Comparison of ENCODE assay signal across 12 mouse cellular contexts in genomic region chr6:94729132-94729531, GRCm38 (mm10). TPM values are rescaled to one million over a fixed set of nuclear protein-coding genes. Genes with fewer than 3 reads are reported as not detected.
A peak's percentile ranks its signal among the peaks of the same experiment; 100 is the strongest.
DNase-seq lines count a peak whose midpoint lies in the region; ATAC-seq and TF ChIP-seq lines count a peak whose summit lies in the region.
"Had no signal": no experiment of that assay in that cellular context is flagged by ENCODE, and none has a peak within 500 bp of the region (broad histone marks: within the 10 kb centered on the region; RNA-seq: fewer than 3 reads in every experiment).

No protein-coding gene starts in this region.

- H3K9ac ChIP-seq in embryonic facial prominence, embryonic 11.5 days (replicated peaks; ENCODE audit: low read length): no peak overlapping the region
- H3K9ac ChIP-seq in midbrain, embryonic 11.5 days (ENCODE audit: low read length): no peak overlapping the region
- no peak overlapping the region for H3K9ac ChIP-seq in midbrain, embryonic 15.5 days
- no peak overlapping the region for H3K9ac ChIP-seq in stomach, postnatal 0 days (ENCODE audit: low read length)
- H3K9ac ChIP-seq in kidney, embryonic 14.5 days (ENCODE audit: low read depth, low read length): no peak overlapping the region
- H3K9ac ChIP-seq: hindbrain, embryonic 15.5 days; midbrain, embryonic 12.5 days had no signal

- H3K9me3 ChIP-seq in embryonic facial prominence, embryonic 11.5 days (replicated peaks; ENCODE audit: control insufficient read depth, low read length): no peaks in the 10 kb centered on the region
- no peaks in the 10 kb centered on the region for H3K9me3 ChIP-seq in embryonic facial prominence, embryonic 10.5 days
- no peaks in the 10 kb centered on the region for H3K9me3 ChIP-seq in midbrain, embryonic 11.5 days (ENCODE audit: control insufficient read depth, low read length)
- H3K9me3 ChIP-seq in midbrain, embryonic 15.5 days: no peaks in the 10 kb centered on the region
- H3K9me3 ChIP-seq in stomach, postnatal 0 days (ENCODE audit: control insufficient read depth, low read length): no peaks in the 10 kb centered on the region
- H3K9me3 ChIP-seq in kidney, embryonic 14.5 days (ENCODE audit: control insufficient read depth, low read length): no peaks in the 10 kb centered on the region
- H3K9me3 ChIP-seq: heart, embryonic 10.5 days; hindbrain, embryonic 15.5 days; midbrain, embryonic 12.5 days had no signal

- no peak for TF ChIP-seq EP300 in stomach, postnatal 0 days (optimal IDR thresholded peaks at IDR 0.05)

- no peaks in the 10 kb centered on the region for H3K36me3 ChIP-seq in embryonic facial prominence, embryonic 11.5 days (replicated peaks; ENCODE audit: control insufficient read depth, insufficient read depth, low read depth, low read length)
- no peaks in the 10 kb centered on the region for H3K36me3 ChIP-seq in embryonic facial prominence, embryonic 10.5 days (replicated peaks)
- no peaks in the 10 kb centered on the region for H3K36me3 ChIP-seq in midbrain, embryonic 11.5 days (ENCODE audit: control insufficient read depth, insufficient read depth, low read length)
- no peaks in the 10 kb centered on the region for H3K36me3 ChIP-seq in midbrain, embryonic 15.5 days (replicated peaks)
- H3K36me3 ChIP-seq in stomach, postnatal 0 days (ENCODE audit: control insufficient read depth, insufficient read depth, low read length): no peaks in the 10 kb centered on the region
- no peaks in the 10 kb centered on the region for H3K36me3 ChIP-seq in kidney, embryonic 14.5 days (ENCODE audit: control insufficient read depth, insufficient read depth, low read length)
- H3K36me3 ChIP-seq: heart, embryonic 10.5 days; hindbrain, embryonic 15.5 days; midbrain, embryonic 12.5 days had no signal

- H3K27ac ChIP-seq in embryonic facial prominence, embryonic 11.5 days (replicated peaks; ENCODE audit: low read depth, low read length): no peak overlapping the region
- H3K27ac ChIP-seq in embryonic facial prominence, embryonic 10.5 days (replicated peaks): no peak overlapping the region
- no peak overlapping the region for H3K27ac ChIP-seq in midbrain, embryonic 11.5 days (ENCODE audit: low read depth, low read length)
- H3K27ac ChIP-seq in midbrain, embryonic 15.5 days: no peak overlapping the region
- peak overlapping the region; percentile 25 for H3K27ac ChIP-seq in stomach, postnatal 0 days (replicated peaks)
- H3K27ac ChIP-seq in kidney, embryonic 14.5 days (ENCODE audit: low read depth, low read length): no peak overlapping the region
- H3K27ac ChIP-seq: hindbrain, embryonic 15.5 days; midbrain, embryonic 12.5 days had no signal

- WGBS in embryonic facial prominence, embryonic 11.5 days: 24% methylated on average over 3 of the region's 3 CpGs
- 34% methylated on average over 3 of the region's 3 CpGs for WGBS in embryonic facial prominence, embryonic 10.5 days
- 14% methylated on average over 3 of the region's 3 CpGs for WGBS in midbrain, embryonic 11.5 days
- WGBS in midbrain, embryonic 15.5 days: 34% methylated on average over 3 of the region's 3 CpGs
- WGBS in stomach, postnatal 0 days: 29% methylated on average over 3 of the region's 3 CpGs
- WGBS in kidney, embryonic 14.5 days: 18% methylated on average over 3 of the region's 3 CpGs

- intact Hi-C loops in gastrocnemius, postnatal 36 days (cut with DNase I): no loop called here

- H3K4me3 ChIP-seq in embryonic facial prominence, embryonic 11.5 days (ENCODE audit: low read depth, low read length): no peak overlapping the region
- H3K4me3 ChIP-seq in embryonic facial prominence, embryonic 10.5 days: no peak overlapping the region
- no peak overlapping the region for H3K4me3 ChIP-seq in midbrain, embryonic 11.5 days (ENCODE audit: low read depth, low read length)
- H3K4me3 ChIP-seq in midbrain, embryonic 15.5 days: no peak overlapping the region
- no peak overlapping the region for H3K4me3 ChIP-seq in stomach, postnatal 0 days (ENCODE audit: low read depth, low read length)
- H3K4me3 ChIP-seq in kidney, embryonic 14.5 days (ENCODE audit: low read length): no peak overlapping the region
- H3K4me3 ChIP-seq: hindbrain, embryonic 15.5 days; midbrain, embryonic 12.5 days had no signal

- H3K27me3 ChIP-seq in embryonic facial prominence, embryonic 11.5 days (ENCODE audit: control insufficient read depth, insufficient read depth, low read length): no peaks in the 10 kb centered on the region
- H3K27me3 ChIP-seq in embryonic facial prominence, embryonic 10.5 days (replicated peaks; ENCODE audit: low read depth, poor library complexity, severe bottlenecking): peaks cover 4% of the 10 kb centered on the region; the same call in 1 of the 2 replicates
- no peaks in the 10 kb centered on the region for H3K27me3 ChIP-seq in midbrain, embryonic 11.5 days (ENCODE audit: control insufficient read depth, insufficient read depth, low read length)
- no peaks in the 10 kb centered on the region for H3K27me3 ChIP-seq in midbrain, embryonic 15.5 days (replicated peaks)
- no peaks in the 10 kb centered on the region for H3K27me3 ChIP-seq in stomach, postnatal 0 days (ENCODE audit: control insufficient read depth, insufficient read depth, low read length)
- H3K27me3 ChIP-seq in kidney, embryonic 14.5 days (ENCODE audit: control insufficient read depth, insufficient read depth, low read length): no peaks in the 10 kb centered on the region
- H3K27me3 ChIP-seq: hindbrain, embryonic 15.5 days; midbrain, embryonic 12.5 days had no signal

- H3K4me1 ChIP-seq in embryonic facial prominence, embryonic 11.5 days (ENCODE audit: control insufficient read depth, insufficient read depth, low read length): no peaks in the 10 kb centered on the region
- peaks cover 15% of the 10 kb centered on the region for H3K4me1 ChIP-seq in embryonic facial prominence, embryonic 10.5 days
- peaks cover 2% of the 10 kb centered on the region; the same call in 1 of the 2 replicates for H3K4me1 ChIP-seq in midbrain, embryonic 11.5 days (ENCODE audit: control insufficient read depth, insufficient read depth, low read length)
- peaks cover 6% of the 10 kb centered on the region; the same call in 1 of the 2 replicates for H3K4me1 ChIP-seq in midbrain, embryonic 15.5 days
- H3K4me1 ChIP-seq in stomach, postnatal 0 days (replicated peaks; ENCODE audit: control insufficient read depth, insufficient read depth): no peaks in the 10 kb centered on the region
- no peaks in the 10 kb centered on the region for H3K4me1 ChIP-seq in kidney, embryonic 14.5 days (ENCODE audit: control insufficient read depth, insufficient read depth, low read length)
- H3K4me1 ChIP-seq: hindbrain, embryonic 15.5 days had no signal

- no peak for TF ChIP-seq CTCF in stomach, postnatal 0 days (IDR thresholded peaks at IDR 0.05; ENCODE audit: low read depth)

- peak; percentile 27 for DNase-seq in embryonic facial prominence, embryonic 11.5 days (ENCODE audit: low spot score)
- no peak for DNase-seq in embryonic facial prominence, embryonic 10.5 days (ENCODE audit: low spot score)
- DNase-seq in midbrain, embryonic 11.5 days (ENCODE audit: low spot score, missing footprints): peak; percentile 84
- DNase-seq in forelimb bud, embryonic 11.5 days (ENCODE audit: low read depth, low spot score): peak; percentile 28
- peak; percentile 17 for DNase-seq in stomach, postnatal 0 days (ENCODE audit: low spot score)
- no peak for DNase-seq in gastrocnemius, postnatal 36 days
- DNase-seq: gastrocnemius, postnatal 25 days had no signal

- no peak for ATAC-seq in embryonic facial prominence, embryonic 11.5 days (replicated peaks; ENCODE audit: insufficient number of reproducible peaks, low FRiP score, low TSS enrichment, low read depth)
- ATAC-seq in midbrain, embryonic 11.5 days (ENCODE audit: low FRiP score): no peak
- ATAC-seq in midbrain, embryonic 15.5 days (replicated peaks): no peak
- no peak for ATAC-seq in stomach, postnatal 0 days (ENCODE audit: low FRiP score, low TSS enrichment)
- ATAC-seq in kidney, embryonic 14.5 days (ENCODE audit: low FRiP score, low TSS enrichment): no peak

- H3K4me2 ChIP-seq in embryonic facial prominence, embryonic 11.5 days (ENCODE audit: low read depth, low read length): no peak overlapping the region
- H3K4me2 ChIP-seq in midbrain, embryonic 11.5 days: no peak overlapping the region
- no peak overlapping the region for H3K4me2 ChIP-seq in midbrain, embryonic 15.5 days
- H3K4me2 ChIP-seq in stomach, postnatal 0 days (replicated peaks; ENCODE audit: low read depth): no peak overlapping the region
- no peak overlapping the region for H3K4me2 ChIP-seq in kidney, embryonic 14.5 days (replicated peaks; ENCODE audit: low read depth, low read length)
- H3K4me2 ChIP-seq: midbrain, embryonic 12.5 days had no signal

RNA-seq across cellular contexts. Expression of gene Lrig1, which starts 29.2 kb away (rescaled TPM):
- 15.1 and 17.2 TPM in 2 replicates for polyA plus RNA-seq in embryonic facial prominence, embryonic 11.5 days (2014; fragmentation: Nextera tagmentation; extraction: Ambion mirVana)
- 11.7 and 11.8 TPM in 2 replicates for polyA plus RNA-seq in embryonic facial prominence, embryonic 10.5 days (2016; fragmentation: Nextera tagmentation; extraction: Ambion mirVana)
- polyA plus RNA-seq in midbrain, embryonic 11.5 days (2014; fragmentation: Nextera tagmentation; extraction: Ambion mirVana): 15.9 and 17.4 TPM in 2 replicates
- polyA plus RNA-seq in midbrain, embryonic 15.5 days (2015; fragmentation: Nextera tagmentation; extraction: Ambion mirVana): 16.0 and 18.7 TPM in 2 replicates
- 15.2 and 19.6 TPM in 2 replicates for polyA plus RNA-seq in stomach, postnatal 0 days (2015; fragmentation: Nextera tagmentation; extraction: Ambion mirVana)
- polyA plus RNA-seq in kidney, embryonic 14.5 days (2014; fragmentation: Nextera tagmentation; extraction: Ambion mirVana): 10.4 and 11.0 TPM in 2 replicates
- 10 to 100 TPM; 49.2 to 51.2 TPM for total RNA-seq in gastrocnemius, postnatal 36 days (2021)

Comparison
In these comparisons a context has a peak if more than half of its experiments do, and no peak if none do; other contexts are left out.
1. DNase-seq: peak in embryonic facial prominence, embryonic 11.5 days (single experiment), midbrain, embryonic 11.5 days (single experiment), forelimb bud, embryonic 11.5 days (single experiment) and stomach, postnatal 0 days (single experiment); none in embryonic facial prominence, embryonic 10.5 days (single experiment) and gastrocnemius, postnatal 36 days (0 of 2).